Mouse (Mus musculus) megakaryocyte, adult 5-6 weeks (primary cell): Measurements from ENCODE around the gene Mamdc4. TPM values are rescaled to one million over a fixed set of nuclear protein-coding genes. Genes with fewer than 3 reads are reported as not detected.

Source experiments
- ATAC-seq: 2 replicates; pipeline ENCODE4 v1.8.0; 2016; ENCODE audit warnings: mild to moderate bottlenecking, inconsistent platforms; ENCODE audit not compliant: poor library complexity, severe bottlenecking
- total RNA-seq, 2 experiments: library from RNA; stranded (forward) in 1 of 2; stranded (reverse) in 1 of 2; fragments of 153-499, 151-499 nt in 1 of 2; fragments of 221-1000, 200-1000 nt in 1 of 2; gene quantifications; 2 replicates each; pipeline versions ENCODE4 v1.2.3 to v1.2.4; 2015 to 2017

Gene Mamdc4
- total RNA-seq, 2 experiments from 2014 or later, result 0.09 to 0.15 TPM

DNA sequence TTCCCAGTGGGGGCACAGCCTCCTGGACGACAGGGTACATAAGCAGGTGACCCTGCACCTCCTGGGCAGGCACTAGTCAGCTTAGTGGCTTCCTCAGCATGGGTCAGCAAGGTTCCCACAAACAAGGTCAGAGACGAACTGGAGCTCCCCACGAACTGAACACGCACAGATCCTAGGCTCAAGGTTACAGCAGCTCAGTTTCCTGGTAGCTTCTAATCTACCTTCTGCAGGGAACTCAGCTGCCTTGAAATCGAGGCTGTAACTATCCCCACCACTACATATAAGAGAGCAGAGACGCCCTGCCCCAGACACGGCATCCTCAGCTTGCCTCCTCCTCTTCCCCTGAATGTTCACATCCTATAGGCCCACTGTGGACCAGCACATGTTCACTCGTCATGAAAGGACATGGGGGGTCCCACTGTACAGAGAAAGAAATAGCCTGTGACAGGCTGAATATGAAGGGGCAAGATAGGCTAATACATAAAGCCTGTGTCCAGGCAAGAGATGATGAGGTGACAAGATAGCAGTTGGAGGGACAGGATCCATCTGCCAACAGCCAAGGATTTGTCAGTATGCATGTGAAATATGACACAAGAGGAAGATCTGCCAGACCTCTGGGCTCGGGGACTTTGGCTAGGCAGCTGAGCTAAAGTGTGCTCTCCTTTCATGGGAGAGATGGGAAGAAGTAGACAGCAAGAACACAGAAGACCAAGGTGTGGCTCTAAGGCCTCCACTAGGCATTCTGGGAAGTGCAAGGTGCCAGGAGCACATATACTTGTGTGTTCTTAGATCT, 47.9 kb downstream of the Mamdc4 start:
- ATAC-seq, result no peak

Other genes starting within 250 kb of the Mamdc4 start
Only the 30 nearest of the 34 such genes appear.
- gene Uap1l1, start 209.2 kb downstream of the Mamdc4 start, total RNA-seq (2015), result 34.4 and 36.0 TPM in 2 replicates
- gene Uap1l1, start 209.2 kb downstream of the Mamdc4 start, total RNA-seq (2017), result 11.0 and 12.6 TPM in 2 replicates
- gene Sapcd2, start 202.5 kb downstream of the Mamdc4 start, total RNA-seq (2015), result 4.9 and 5.5 TPM in 2 replicates
- 3.6 and 4.6 TPM in 2 replicates for gene Sapcd2, start 202.5 kb downstream of the Mamdc4 start, total RNA-seq (2017)
- gene Entpd2, start 179.0 kb downstream of the Mamdc4 start, total RNA-seq (2015), result not detected in 2 replicates
- not detected in 2 replicates for gene Entpd2, start 179.0 kb downstream of the Mamdc4 start, total RNA-seq (2017)
- gene Npdc1, start 175.5 kb downstream of the Mamdc4 start, total RNA-seq (2015), result not detected in 2 replicates
- not detected in 2 replicates for gene Npdc1, start 175.5 kb downstream of the Mamdc4 start, total RNA-seq (2017)
- 10.1 and 11.6 TPM in 2 replicates for gene Fut7, start 151.6 kb downstream of the Mamdc4 start, total RNA-seq (2015)
- gene Fut7, start 151.6 kb downstream of the Mamdc4 start, total RNA-seq (2017), result 20.4 and 21.5 TPM in 2 replicates
- gene Abca2, start 146.1 kb downstream of the Mamdc4 start, total RNA-seq (2015), result 25.5 and 33.3 TPM in 2 replicates
- gene Abca2, start 146.1 kb downstream of the Mamdc4 start, total RNA-seq (2017), result 12.0 and 13.0 TPM in 2 replicates
- gene Clic3, start 118.0 kb downstream of the Mamdc4 start, total RNA-seq (2015), result not detected in 2 replicates
- not detected in 2 replicates for gene Clic3, start 118.0 kb downstream of the Mamdc4 start, total RNA-seq (2017)
- 36.3 and 36.5 TPM in 2 replicates for gene Paxx, start 113.8 kb downstream of the Mamdc4 start, total RNA-seq (2015)
- gene Paxx, start 113.8 kb downstream of the Mamdc4 start, total RNA-seq (2017), result 25.7 and 29.6 TPM in 2 replicates
- gene Ptgds, start 104.8 kb downstream of the Mamdc4 start, total RNA-seq (2015), result not detected in 2 replicates
- not detected in 2 replicates for gene Ptgds, start 104.8 kb downstream of the Mamdc4 start, total RNA-seq (2017)
- not detected in 2 replicates for gene Lcn12, start 80.9 kb downstream of the Mamdc4 start, total RNA-seq (2015)
- gene Lcn12, start 80.9 kb downstream of the Mamdc4 start, total RNA-seq (2017), result not detected in 2 replicates
- 23.4 and 32.3 TPM in 2 replicates for gene Fbxw5, start 74.1 kb downstream of the Mamdc4 start, total RNA-seq (2015)
- gene Fbxw5, start 74.1 kb downstream of the Mamdc4 start, total RNA-seq (2017), result 15.5 and 19.8 TPM in 2 replicates
- 0.18 and 2.1 TPM in 2 replicates for gene C8g, start 73.1 kb downstream of the Mamdc4 start, total RNA-seq (2015)
- gene C8g, start 73.1 kb downstream of the Mamdc4 start, total RNA-seq (2017), result 0.44 and 1.2 TPM in 2 replicates
- gene Traf2, start 27.9 kb downstream of the Mamdc4 start, total RNA-seq (2015), result 9.1 and 9.4 TPM in 2 replicates
- 12.6 and 15.3 TPM in 2 replicates for gene Traf2, start 27.9 kb downstream of the Mamdc4 start, total RNA-seq (2017)
- 155 and 171 TPM in 2 replicates for gene Edf1, start 17.0 kb downstream of the Mamdc4 start, total RNA-seq (2015)
- gene Edf1, start 17.0 kb downstream of the Mamdc4 start, total RNA-seq (2017), result 133 and 145 TPM in 2 replicates
- gene Phpt1, start 379 bp upstream of the Mamdc4 start, total RNA-seq (2015), result 12.7 and 15.1 TPM in 2 replicates
- gene Phpt1, start 379 bp upstream of the Mamdc4 start, total RNA-seq (2017), result 8.4 and 11.8 TPM in 2 replicates
- gene Ajm1, start 6.9 kb upstream of the Mamdc4 start, total RNA-seq (2015), result not detected in 2 replicates
- not detected in 2 replicates for gene Ajm1, start 6.9 kb upstream of the Mamdc4 start, total RNA-seq (2017)
- gene Rabl6, start 33.7 kb upstream of the Mamdc4 start, total RNA-seq (2015), result 18.3 and 25.7 TPM in 2 replicates
- gene Rabl6, start 33.7 kb upstream of the Mamdc4 start, total RNA-seq (2017), result 34.0 and 43.0 TPM in 2 replicates
- gene Ccdc183, start 42.8 kb upstream of the Mamdc4 start, total RNA-seq (2015), result not detected in 2 replicates
- not detected in 2 replicates for gene Ccdc183, start 42.8 kb upstream of the Mamdc4 start, total RNA-seq (2017)
- gene Tmem141, start 47.2 kb upstream of the Mamdc4 start, total RNA-seq (2015), result 8.4 and 19.2 TPM in 2 replicates
- 18.5 and 25.2 TPM in 2 replicates for gene Tmem141, start 47.2 kb upstream of the Mamdc4 start, total RNA-seq (2017)
- 1.1 and 1.9 TPM in 2 replicates for gene Fcna, start 53.2 kb upstream of the Mamdc4 start, total RNA-seq (2015)
- 2.2 and 3.2 TPM in 2 replicates for gene Fcna, start 53.2 kb upstream of the Mamdc4 start, total RNA-seq (2017)
- gene Lcn8, start 78.3 kb upstream of the Mamdc4 start, total RNA-seq (2015), result not detected in 2 replicates
- gene Lcn8, start 78.3 kb upstream of the Mamdc4 start, total RNA-seq (2017), result not detected in 2 replicates
- not detected in 2 replicates for gene Lcn5, start 83.1 kb upstream of the Mamdc4 start, total RNA-seq (2015)
- not detected in 2 replicates for gene Lcn5, start 83.1 kb upstream of the Mamdc4 start, total RNA-seq (2017)
- not detected in 2 replicates for gene Lcn6, start 101.9 kb upstream of the Mamdc4 start, total RNA-seq (2015)
- not detected in 2 replicates for gene Lcn6, start 101.9 kb upstream of the Mamdc4 start, total RNA-seq (2017)
- gene Lcn10, start 107.9 kb upstream of the Mamdc4 start, total RNA-seq (2015), result not detected in 2 replicates
- not detected in 2 replicates for gene Lcn10, start 107.9 kb upstream of the Mamdc4 start, total RNA-seq (2017)
- not detected in 2 replicates for gene Obp2a, start 125.2 kb upstream of the Mamdc4 start, total RNA-seq (2015)
- not detected in 2 replicates for gene Obp2a, start 125.2 kb upstream of the Mamdc4 start, total RNA-seq (2017)
- gene Bmyc, start 131.9 kb upstream of the Mamdc4 start, total RNA-seq (2015), result 24.4 and 25.9 TPM in 2 replicates
- 7.6 and 9.3 TPM in 2 replicates for gene Bmyc, start 131.9 kb upstream of the Mamdc4 start, total RNA-seq (2017)
- not detected in 2 replicates for gene Obp2b, start 162.2 kb upstream of the Mamdc4 start, total RNA-seq (2015)
- not detected in 2 replicates for gene Obp2b, start 162.2 kb upstream of the Mamdc4 start, total RNA-seq (2017)
- gene Lcn3, start 190.7 kb upstream of the Mamdc4 start, total RNA-seq (2015), result not detected in 2 replicates
- gene Lcn3, start 190.7 kb upstream of the Mamdc4 start, total RNA-seq (2017), result not detected in 2 replicates
- not detected in 2 replicates for gene Lcn11, start 202.2 kb upstream of the Mamdc4 start, total RNA-seq (2015)
- gene Lcn11, start 202.2 kb upstream of the Mamdc4 start, total RNA-seq (2017), result not detected in 2 replicates
- gene Gm13539, start 207.4 kb upstream of the Mamdc4 start, total RNA-seq (2015), result not detected in 2 replicates
- gene Gm13539, start 207.4 kb upstream of the Mamdc4 start, total RNA-seq (2017), result not detected in 2 replicates